Mouse (Mus musculus) liver, adult 2 months (tissue): ENCODE measurements around the gene Gpr34.

Experiments
- CTCF ChIP-seq: fragments of 200-500 bp; IDR thresholded peaks from 2 replicates; pipeline ENCODE4 v1.5.1; 2011; ENCODE audit warnings: low read depth, low read length, control low read depth
- POLR2A ChIP-seq: fragments of 200-500 bp; IDR thresholded peaks from 2 replicates; pipeline ENCODE4 v1.6.1; 2011; ENCODE audit warnings: low read length, control low read depth; ENCODE audit not compliant: insufficient read depth; ENCODE audit errors: extremely low read depth

- TF ChIP-seq CTCF, result no peak
- no peak for TF ChIP-seq POLR2A
Observed at GRCm38 (mm10) chrX:13658616-13659140, 26.8 kb downstream of the Gpr34 start.
